Mouse (Mus musculus): ENCODE data around the gene Dcun1d2. TPM values are rescaled to one million over a fixed set of nuclear protein-coding genes. Genes with fewer than 3 reads are reported as not detected.

Dcun1d2 gene
- polyA plus RNA-seq, 1 experiment from 2014 or later = 36.8 TPM

DNA sequence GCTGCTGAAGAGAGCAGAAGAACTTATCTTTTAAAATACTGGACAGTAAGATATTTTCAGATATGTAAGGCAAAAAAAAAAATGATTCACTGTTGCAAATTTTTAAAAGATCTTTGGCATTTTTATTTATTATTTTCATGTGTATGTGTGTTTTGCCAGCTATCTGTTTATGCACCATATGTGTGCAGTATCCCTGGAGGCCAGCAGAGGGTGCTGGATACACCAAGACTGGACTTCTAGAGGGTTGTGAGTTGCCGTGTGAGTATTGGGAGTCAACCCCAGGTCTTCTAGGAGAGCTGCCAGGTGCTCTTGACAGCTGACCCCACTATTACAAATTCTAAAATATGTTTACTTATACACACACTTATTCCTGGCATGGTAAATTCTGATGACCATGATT lies 4.7 kb downstream of the Dcun1d2 start:
- Histone ChIP-seq H3K4me1 (ENCODE audit: control insufficient read depth, insufficient read depth, low read length) (peaks cover 7% of the 10 kb centered on the region), H3K9me3 (ENCODE audit: control insufficient read depth, low read length) (no peaks in the 10 kb centered on the region), H3K4me2 (ENCODE audit: low read depth, low read length) (no peak overlapping the region), H3K4me3 (ENCODE audit: low read depth, low read length) (no peak overlapping the region), H3K9ac (replicated peaks; ENCODE audit: low read depth, low read length) (no peak overlapping the region), H3K27ac (ENCODE audit: low read depth, low read length) (no peak overlapping the region), H3K27me3 (ENCODE audit: control insufficient read depth, insufficient read depth, low read length) (no peaks in the 10 kb centered on the region), H3K36me3 (ENCODE audit: control insufficient read depth, insufficient read depth, low read length) (no peaks in the 10 kb centered on the region)
- 95% methylated on average over 1 of the region's 1 CpGs for WGBS
- no peak for ATAC-seq (ENCODE audit: low read depth)

DNA sequence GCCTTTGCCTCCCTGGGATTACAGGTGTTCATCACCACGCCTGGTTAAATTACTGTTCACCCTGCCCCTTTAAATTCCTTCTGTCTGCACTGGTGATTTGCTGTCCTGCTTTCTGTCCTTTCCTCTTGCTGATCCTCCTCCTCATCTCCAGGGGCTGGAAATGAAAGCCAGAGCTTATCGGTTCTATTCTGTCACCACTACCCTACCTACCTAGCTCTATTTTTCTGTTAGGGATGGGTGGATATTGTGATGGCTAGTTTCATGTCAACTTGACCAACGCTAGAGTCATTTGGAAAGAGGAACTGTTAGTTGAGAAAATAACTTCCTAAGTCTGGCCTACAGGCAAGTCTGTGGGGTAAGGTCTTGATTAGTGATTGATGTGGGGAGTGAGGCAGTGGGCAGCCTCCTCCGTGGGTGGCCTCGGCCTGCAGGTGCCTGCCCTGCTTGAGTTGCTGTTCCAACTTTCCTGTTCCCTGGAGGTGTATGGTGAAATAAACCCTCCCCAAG lies 10.9 kb downstream of the Dcun1d2 start:
- no peaks in the 10 kb centered on the region for H3K27me3 ChIP-seq (ENCODE audit: control insufficient read depth, insufficient read depth, low read length)
- peaks cover 4% of the 10 kb centered on the region; the same call in 1 of the 2 replicates for H3K36me3 ChIP-seq (ENCODE audit: control insufficient read depth, insufficient read depth, low read length)
- no peak overlapping the region for H3K4me2 ChIP-seq (ENCODE audit: low read depth, low read length)
- H3K4me1 ChIP-seq (ENCODE audit: control insufficient read depth, insufficient read depth, low read length) = no peaks in the 10 kb centered on the region
- H3K27ac ChIP-seq (ENCODE audit: low read depth, low read length) = no peak overlapping the region
- no peaks in the 10 kb centered on the region for H3K9me3 ChIP-seq (ENCODE audit: control insufficient read depth, low read length)
- no peak overlapping the region for H3K9ac ChIP-seq (replicated peaks; ENCODE audit: low read depth, low read length)
- no peak overlapping the region for H3K4me3 ChIP-seq (ENCODE audit: low read depth, low read length)
- ATAC-seq (ENCODE audit: low read depth) = no peak
- WGBS = 74% methylated on average over 5 of the region's 5 CpGs

DNA sequence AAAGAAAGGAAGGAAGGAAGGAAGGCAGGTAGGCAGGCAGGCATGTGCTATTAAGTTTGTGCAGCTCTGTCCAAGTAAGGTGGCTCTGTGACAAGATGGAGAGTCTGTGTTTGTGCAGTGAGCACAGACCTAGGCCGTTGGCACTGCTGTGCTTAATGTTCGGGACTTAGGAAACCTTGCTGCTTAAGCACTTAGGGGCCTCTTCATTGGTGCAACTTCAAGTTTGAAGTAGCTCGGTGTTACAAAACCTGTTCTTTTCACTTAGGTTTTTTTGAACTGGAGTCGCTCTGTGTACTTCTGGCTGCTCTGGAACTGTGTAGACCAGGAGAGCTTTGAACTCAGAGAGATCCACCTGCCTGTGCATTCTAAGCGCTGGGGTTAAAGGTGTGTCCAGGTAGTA lies 15.1 kb downstream of the Dcun1d2 start:
- WGBS = 92% methylated on average over 5 of the region's 5 CpGs
- Histone ChIP-seq H3K27ac (ENCODE audit: low read depth, low read length) (no peak overlapping the region), H3K4me3 (ENCODE audit: low read depth, low read length) (no peak overlapping the region), H3K4me2 (ENCODE audit: low read depth, low read length) (no peak overlapping the region), H3K27me3 (ENCODE audit: control insufficient read depth, insufficient read depth, low read length) (no peaks in the 10 kb centered on the region), H3K4me1 (ENCODE audit: control insufficient read depth, insufficient read depth, low read length) (no peaks in the 10 kb centered on the region), H3K9me3 (ENCODE audit: control insufficient read depth, low read length) (no peaks in the 10 kb centered on the region), H3K9ac (replicated peaks; ENCODE audit: low read depth, low read length) (no peak overlapping the region), H3K36me3 (ENCODE audit: control insufficient read depth, insufficient read depth, low read length) (peaks cover 26% of the 10 kb centered on the region)
- no peak for ATAC-seq (ENCODE audit: low read depth)

DNA sequence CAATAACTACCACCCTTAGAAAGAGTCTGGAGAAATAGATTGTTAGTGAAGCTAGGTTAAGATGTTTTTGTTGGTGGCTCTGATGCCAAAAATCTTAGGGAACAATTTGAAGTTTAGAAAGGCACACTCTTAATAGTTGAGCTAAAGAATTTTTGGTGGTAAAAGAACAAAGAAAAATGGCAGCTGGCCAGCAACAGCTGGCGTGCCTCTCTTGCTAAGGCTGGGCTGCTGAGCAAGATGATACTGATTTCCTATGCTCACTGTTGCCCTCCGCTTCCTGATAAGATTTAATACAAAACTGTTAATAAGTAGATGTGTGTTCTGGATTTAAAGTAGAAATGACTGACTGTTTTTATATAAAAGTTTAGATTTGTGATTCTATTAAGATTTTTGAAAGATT lies 20.4 kb downstream of the Dcun1d2 start:
- H3K27me3 ChIP-seq (ENCODE audit: control insufficient read depth, insufficient read depth, low read length) = no peaks in the 10 kb centered on the region
- H3K9me3 ChIP-seq (ENCODE audit: control insufficient read depth, low read length) = no peaks in the 10 kb centered on the region
- H3K4me2 ChIP-seq (ENCODE audit: low read depth, low read length) = no peak overlapping the region
- no peaks in the 10 kb centered on the region for H3K4me1 ChIP-seq (ENCODE audit: control insufficient read depth, insufficient read depth, low read length)
- peaks cover 39% of the 10 kb centered on the region for H3K36me3 ChIP-seq (ENCODE audit: control insufficient read depth, insufficient read depth, low read length)
- 83% methylated on average over 2 of the region's 2 CpGs for WGBS
- ATAC-seq (ENCODE audit: low read depth) = no peak
- H3K27ac ChIP-seq (ENCODE audit: low read depth, low read length) = no peak overlapping the region
- no peak overlapping the region for H3K9ac ChIP-seq (replicated peaks; ENCODE audit: low read depth, low read length)
- no peak overlapping the region for H3K4me3 ChIP-seq (ENCODE audit: low read depth, low read length)

DNA sequence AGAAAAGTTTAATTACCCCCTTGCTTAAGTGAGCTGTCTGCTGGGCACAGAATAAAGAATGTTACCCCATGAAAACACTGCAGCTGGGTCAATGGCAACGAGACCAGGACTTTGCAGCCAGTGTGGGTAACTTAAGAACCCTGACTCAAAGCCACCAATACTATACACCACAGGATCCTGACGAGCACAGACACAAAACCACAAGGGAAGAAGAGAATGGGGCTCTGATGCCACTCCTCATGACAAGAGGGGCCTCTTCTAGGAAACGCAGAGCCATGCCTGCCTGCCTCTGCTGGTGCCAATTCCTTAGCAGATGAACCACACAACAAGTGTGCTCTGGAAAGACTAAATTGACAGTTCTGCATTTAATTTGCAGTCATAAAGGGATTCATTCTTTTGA lies 24.6 kb downstream of the Dcun1d2 start:
- no peak overlapping the region for H3K4me2 ChIP-seq (ENCODE audit: low read depth, low read length)
- no peak overlapping the region for H3K9ac ChIP-seq (replicated peaks; ENCODE audit: low read depth, low read length)
- H3K9me3 ChIP-seq (ENCODE audit: control insufficient read depth, low read length) = no peaks in the 10 kb centered on the region
- ATAC-seq (ENCODE audit: low read depth) = no peak
- H3K27me3 ChIP-seq (ENCODE audit: control insufficient read depth, insufficient read depth, low read length) = no peaks in the 10 kb centered on the region
- H3K4me3 ChIP-seq (ENCODE audit: low read depth, low read length) = no peak overlapping the region
- no peak overlapping the region for H3K27ac ChIP-seq (ENCODE audit: low read depth, low read length)
- H3K36me3 ChIP-seq (ENCODE audit: control insufficient read depth, insufficient read depth, low read length) = peaks cover 25% of the 10 kb centered on the region
- no peaks in the 10 kb centered on the region for H3K4me1 ChIP-seq (ENCODE audit: control insufficient read depth, insufficient read depth, low read length)
- whole genome bisulfite sequencing = 80% methylated on average over 3 of the region's 3 CpGs

DNA sequence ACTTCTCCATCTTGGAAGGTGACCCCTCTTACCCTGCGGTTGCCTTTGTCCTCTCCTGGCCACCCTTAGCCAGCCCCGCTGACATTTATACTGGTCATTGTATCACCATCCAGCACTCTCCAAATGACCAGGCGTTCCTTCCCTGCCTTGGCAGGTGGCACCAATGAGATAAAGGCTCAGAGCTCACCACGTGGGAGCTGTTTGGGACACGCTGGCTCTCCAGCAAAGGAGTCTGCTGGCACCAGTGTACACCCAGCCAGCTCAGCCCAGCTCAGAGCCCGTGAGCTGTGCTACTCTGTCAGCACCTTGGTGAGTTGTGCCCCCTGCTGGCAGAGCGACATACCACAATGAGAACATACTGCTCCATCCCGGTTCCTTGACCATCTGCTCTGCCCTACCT lies 33.9 kb downstream of the Dcun1d2 start, which contains the start of gene Adprhl1:
Gene Adprhl1 (minus strand): TSS at position 144 of the 400 bp plus-strand sequence.
- WGBS = 36% methylated on average over 8 of the region's 8 CpGs
- peak; percentile 69; the same call in 1 of the 2 replicates for ATAC-seq (ENCODE audit: low read depth)
- Histone ChIP-seq H3K4me2 (ENCODE audit: low read depth, low read length) (no peak within 1 kb of the TSS), H3K27ac (ENCODE audit: low read depth, low read length) (no peak within 1 kb of the TSS), H3K4me3 (ENCODE audit: low read depth, low read length) (no peak within 1 kb of the TSS), H3K27me3 (ENCODE audit: control insufficient read depth, insufficient read depth, low read length) (no peaks in the 10 kb centered on the region), H3K9me3 (ENCODE audit: control insufficient read depth, low read length) (no peaks in the 10 kb centered on the region), H3K9ac (replicated peaks; ENCODE audit: low read depth, low read length) (no peak within 1 kb of the TSS), H3K36me3 (ENCODE audit: control insufficient read depth, insufficient read depth, low read length) (peaks cover 24% of the 10 kb centered on the region), H3K4me1 (ENCODE audit: control insufficient read depth, insufficient read depth, low read length) (no peaks in the 10 kb centered on the region)

DNA sequence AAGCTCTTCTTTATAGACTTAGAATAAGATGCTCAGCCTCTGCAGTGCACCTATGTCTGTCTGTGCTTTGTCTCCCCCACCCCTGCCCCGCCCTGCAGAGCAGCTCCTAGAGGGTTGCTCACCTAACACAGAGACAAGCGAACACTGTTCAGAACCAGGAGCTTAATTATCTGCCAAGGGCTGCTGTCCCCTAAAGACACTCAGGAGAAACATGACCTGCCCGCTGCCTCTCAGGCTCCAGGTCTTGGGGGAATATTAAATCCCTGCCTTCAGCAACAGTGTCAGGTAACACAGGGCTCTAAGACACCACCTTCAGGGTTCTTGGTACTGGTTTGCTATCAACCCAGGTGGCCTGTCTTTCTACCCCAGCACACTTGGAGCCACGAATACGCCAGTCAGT lies 34.5 kb downstream of the Dcun1d2 start:
- no peak overlapping the region for H3K4me3 ChIP-seq (ENCODE audit: low read depth, low read length)
- ATAC-seq (ENCODE audit: low read depth) = no peak
- no peak overlapping the region for H3K27ac ChIP-seq (ENCODE audit: low read depth, low read length)
- WGBS = 81% methylated on average over 5 of the region's 5 CpGs
- no peak overlapping the region for H3K4me2 ChIP-seq (ENCODE audit: low read depth, low read length)
- H3K4me1 ChIP-seq (ENCODE audit: control insufficient read depth, insufficient read depth, low read length) = no peaks in the 10 kb centered on the region
- H3K9ac ChIP-seq (replicated peaks; ENCODE audit: low read depth, low read length) = no peak overlapping the region
- peaks cover 21% of the 10 kb centered on the region for H3K36me3 ChIP-seq (ENCODE audit: control insufficient read depth, insufficient read depth, low read length)
- H3K9me3 ChIP-seq (ENCODE audit: control insufficient read depth, low read length) = no peaks in the 10 kb centered on the region
- H3K27me3 ChIP-seq (ENCODE audit: control insufficient read depth, insufficient read depth, low read length) = no peaks in the 10 kb centered on the region

DNA sequence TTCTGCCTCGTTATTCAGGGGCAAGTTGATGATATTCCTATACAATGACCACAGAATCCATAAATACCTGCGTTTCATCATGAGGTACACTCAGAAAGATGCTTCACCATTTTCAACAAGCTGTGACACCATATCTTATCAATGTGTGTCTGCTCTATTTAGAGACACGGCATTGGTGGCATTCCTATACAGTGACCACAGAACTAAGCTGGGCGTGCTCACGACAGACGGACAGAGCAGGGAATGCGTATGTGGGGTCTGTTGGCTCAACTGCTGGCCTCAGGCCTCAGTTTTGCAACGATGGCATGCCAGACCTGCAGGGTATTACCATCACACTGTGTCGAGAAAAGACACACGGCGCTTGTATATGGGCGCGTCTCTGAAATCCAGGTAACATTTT lies 35.1 kb downstream of the Dcun1d2 start:
- Histone ChIP-seq H3K9me3 (ENCODE audit: control insufficient read depth, low read length) (no peaks in the 10 kb centered on the region), H3K27me3 (ENCODE audit: control insufficient read depth, insufficient read depth, low read length) (no peaks in the 10 kb centered on the region), H3K4me3 (ENCODE audit: low read depth, low read length) (no peak overlapping the region), H3K4me2 (ENCODE audit: low read depth, low read length) (no peak overlapping the region), H3K27ac (ENCODE audit: low read depth, low read length) (no peak overlapping the region), H3K4me1 (ENCODE audit: control insufficient read depth, insufficient read depth, low read length) (no peaks in the 10 kb centered on the region), H3K9ac (replicated peaks; ENCODE audit: low read depth, low read length) (no peak overlapping the region), H3K36me3 (ENCODE audit: control insufficient read depth, insufficient read depth, low read length) (peaks cover 19% of the 10 kb centered on the region)
- 94% methylated on average over 13 of the region's 13 CpGs for WGBS
- ATAC-seq (ENCODE audit: low read depth) = no peak

DNA sequence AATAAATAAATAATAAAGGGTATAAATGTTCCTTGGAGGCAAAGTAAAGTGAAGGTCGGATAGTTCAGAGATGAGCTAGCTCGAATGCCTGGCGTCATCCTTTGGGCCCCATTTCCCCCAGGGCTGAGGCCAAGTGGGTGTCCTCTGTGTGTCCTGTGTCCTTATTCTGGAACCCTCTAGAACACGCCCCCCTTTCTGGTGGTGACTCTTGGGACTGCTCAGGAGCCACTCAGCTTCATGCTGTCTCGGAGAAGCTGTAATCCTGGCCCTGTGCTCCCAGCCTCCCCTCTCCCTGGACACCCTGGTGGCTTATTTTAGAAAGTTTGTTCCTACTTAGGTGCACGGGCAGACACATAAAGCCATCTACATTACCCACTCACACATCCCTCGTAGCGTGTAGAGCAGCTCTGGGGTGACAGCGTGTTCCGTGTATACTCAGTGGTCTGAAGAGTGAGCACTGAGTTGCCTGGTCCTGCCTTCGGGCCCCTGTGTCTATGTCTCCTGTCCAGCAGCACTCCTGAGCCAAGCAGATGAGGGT lies 43.5 kb downstream of the Dcun1d2 start:
- Histone ChIP-seq H3K9me3 (ENCODE audit: control insufficient read depth, low read length) (no peaks in the 10 kb centered on the region), H3K27ac (ENCODE audit: low read depth, low read length) (no peak overlapping the region), H3K27me3 (ENCODE audit: control insufficient read depth, insufficient read depth, low read length) (no peaks in the 10 kb centered on the region), H3K4me1 (ENCODE audit: control insufficient read depth, insufficient read depth, low read length) (no peaks in the 10 kb centered on the region), H3K9ac (replicated peaks; ENCODE audit: low read depth, low read length) (no peak overlapping the region), H3K4me2 (ENCODE audit: low read depth, low read length) (no peak overlapping the region), H3K36me3 (ENCODE audit: control insufficient read depth, insufficient read depth, low read length) (no peaks in the 10 kb centered on the region), H3K4me3 (ENCODE audit: low read depth, low read length) (no peak overlapping the region)
- 90% methylated on average over 11 of the region's 11 CpGs for WGBS
- no peak for ATAC-seq (ENCODE audit: low read depth)
